Mouse (Mus musculus) midbrain, embryonic 14.5 days (tissue): ENCODE data around the gene Rxrg. TPM values are rescaled to one million over a fixed set of nuclear protein-coding genes. Genes with fewer than 3 reads are reported as not detected.

Experiments
- ATAC-seq: fragments of 200-750 bp; cut with Nextera tagmentation; 2 replicates; pipeline ENCODE4 v1.8.0; 2017; ENCODE audit warnings: moderate number of reproducible peaks, moderate library complexity; ENCODE audit not compliant: low FRiP score, low TSS enrichment
- DNase-seq: peaks from one replicate; pipeline ENCODE4 v3.0.0-alpha.2; 2015
- H3K27ac ChIP-seq: fragments of 300-500 bp; sonication (generic); replicated peaks from 2 replicates; pipeline ENCODE4 v1.5.1; 2014; ENCODE audit warnings: mild to moderate bottlenecking, low read depth, low read length, moderate library complexity
- H3K27me3 ChIP-seq: fragments of 300-500 bp; sonication (generic); 2 replicates; pipeline ENCODE4 v1.6.1; 2014; ENCODE audit warnings: low read length, control low read depth, mixed read lengths; ENCODE audit not compliant: control insufficient read depth, insufficient read depth
- H3K36me3 ChIP-seq: fragments of 300-500 bp; sonication (generic); 2 replicates; pipeline ENCODE4 v1.6.1; 2014; ENCODE audit warnings: low read length, control low read depth; ENCODE audit not compliant: control insufficient read depth, insufficient read depth
- H3K4me1 ChIP-seq: fragments of 300-500 bp; sonication (generic); 2 replicates; pipeline ENCODE4 v1.6.1; 2014; ENCODE audit warnings: mild to moderate bottlenecking, antibody characterized with exemption, low read length, control low read depth; ENCODE audit not compliant: control insufficient read depth, insufficient read depth
- H3K4me2 ChIP-seq: fragments of 300-500 bp; sonication (generic); 2 replicates; pipeline ENCODE4 v1.6.1; 2014; ENCODE audit warnings: mild to moderate bottlenecking, low read length, moderate library complexity
- H3K4me3 ChIP-seq: fragments of 300-500 bp; sonication (generic); replicated peaks from 2 replicates; pipeline ENCODE4 v1.5.1; 2014; ENCODE audit warnings: low read depth, low read length
- H3K9ac ChIP-seq: fragments of 300-500 bp; sonication (generic); replicated peaks from 2 replicates; pipeline ENCODE4 v1.6.1; 2014; ENCODE audit warnings: mild to moderate bottlenecking, low read length, moderate library complexity
- H3K9me3 ChIP-seq: fragments of 300-500 bp; sonication (generic); 2 replicates; pipeline ENCODE4 v1.6.1; 2016; ENCODE audit warnings: low read length, control low read depth, mixed read lengths; ENCODE audit not compliant: control insufficient read depth
- WGBS: fragments of 180-500 bp; shearing (Covaris S2); extraction: QIAGEN DNeasy Blood & Tissue Kit; methylation state at CpG from one replicate; pipeline ENCODE4 v1.1.7; 2014; 5-methylcytosine and 5-hydroxymethylcytosine counted together
- polyA plus RNA-seq: library from polyadenylated mRNA; unstranded; fragments of >200 nt; fragmentation: Nextera tagmentation; extraction: Ambion mirVana; gene quantifications from 2 replicates; pipeline ENCODE4 v1.2.1, GENCODE M21; 2014

Gene Rxrg
- polyA plus RNA-seq, 1 experiment from 2014 or later = 5.2 TPM

- Histone ChIP-seq H3K9me3 (no peaks in the 10 kb centered on the region), H3K9ac (no peak overlapping the region), H3K4me1 (0 out of 2 replicates have a peak, but pooled peaks cover 6% of the 10 kb centered on the region), H3K4me2 (no peak overlapping the region), H3K27ac (no peak overlapping the region), H3K27me3 (no peaks in the 10 kb centered on the region), H3K4me3 (no peak overlapping the region), H3K36me3 (no peaks in the 10 kb centered on the region)
- ATAC-seq (no peak), DNase-seq (no peak)
- 90% methylated on average over 16 of the region's 16 CpGs for WGBS
Measured at GRCm38 (mm10) chr1:167588747-167589558, 9.2 kb upstream of the Rxrg start.

GRCm38 (mm10) chr1:167592175-167592574 is 6.0 kb upstream of the Rxrg start:
- H3K4me3 ChIP-seq = no peak overlapping the region
- H3K9ac ChIP-seq = no peak overlapping the region
- H3K9me3 ChIP-seq = no peaks in the 10 kb centered on the region
- no peaks in the 10 kb centered on the region for H3K36me3 ChIP-seq
- H3K4me2 ChIP-seq = no peak overlapping the region
- no peaks in the 10 kb centered on the region for H3K4me1 ChIP-seq
- 78% methylated on average over 8 of the region's 8 CpGs for WGBS
- no peaks in the 10 kb centered on the region; the same call in 1 of the 2 replicates for H3K27me3 ChIP-seq
- no peak overlapping the region for H3K27ac ChIP-seq
- DNase-seq (no peak), ATAC-seq (no peak)

- Histone ChIP-seq H3K9me3 (no peaks in the 10 kb centered on the region), H3K27ac (no peak overlapping the region), H3K27me3 (peaks cover 10% of the 10 kb centered on the region), H3K4me3 (0 out of 2 replicates have a peak overlapping the region, but pooled peaks have one; percentile 1), H3K4me2 (peak overlapping the region; percentile 55), H3K9ac (no peak overlapping the region), H3K4me1 (peaks cover 4% of the 10 kb centered on the region; the same call in 1 of the 2 replicates), H3K36me3 (no peaks in the 10 kb centered on the region)
- no peak for DNase-seq
- WGBS = 10% methylated on average over 7 of the region's 7 CpGs
- no peak for ATAC-seq
Measured at GRCm38 (mm10) chr1:167599211-167599735, 1.1 kb downstream of the Rxrg start.

DNA sequence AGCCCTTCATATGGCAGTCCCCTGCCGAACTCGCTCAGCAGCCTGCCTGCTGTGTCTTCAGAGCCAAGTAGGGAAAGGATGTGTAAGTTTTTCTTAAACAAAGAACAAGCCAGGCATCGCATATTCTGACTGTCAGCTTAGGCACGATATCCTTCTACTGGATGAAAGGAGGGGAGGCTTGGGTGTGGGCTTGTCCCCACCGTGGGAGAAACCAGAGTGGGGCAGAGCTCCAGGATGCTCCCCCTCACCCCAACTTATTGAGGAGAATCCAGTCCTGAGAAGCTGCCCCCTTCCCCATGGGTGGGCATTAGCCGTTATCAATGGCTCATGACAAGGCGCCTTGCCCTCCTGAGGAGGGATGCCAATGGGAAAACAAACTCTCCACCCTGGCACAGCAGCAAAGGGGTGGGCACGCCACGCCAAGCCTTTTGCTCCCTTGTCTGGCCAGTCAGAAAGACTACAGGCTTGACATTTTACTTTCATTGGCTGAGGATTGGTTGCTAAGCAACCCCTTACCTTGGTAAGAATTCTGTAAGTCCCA is 10.1 kb downstream of the Rxrg start:
- Histone ChIP-seq H3K27me3 (no peaks in the 10 kb centered on the region), H3K4me1 (peaks cover 5% of the 10 kb centered on the region), H3K4me2 (peak overlapping the region; percentile 62), H3K36me3 (no peaks in the 10 kb centered on the region), H3K4me3 (peak overlapping the region; percentile 22), H3K9ac (peak overlapping the region; percentile 21; the same call in 1 of the 2 replicates), H3K9me3 (no peaks in the 10 kb centered on the region), H3K27ac (peak overlapping the region; percentile 66; the same call in 1 of the 2 replicates)
- WGBS = 2% methylated on average over 9 of the region's 9 CpGs
- DNase-seq = peak; percentile 88
- peak; percentile 84 for ATAC-seq

- no peak overlapping the region for H3K9ac ChIP-seq
- 83% methylated on average over 14 of the region's 14 CpGs for WGBS
- H3K27me3 ChIP-seq = no peaks in the 10 kb centered on the region
- H3K4me3 ChIP-seq = no peak overlapping the region
- H3K36me3 ChIP-seq = no peaks in the 10 kb centered on the region
- H3K27ac ChIP-seq = no peak overlapping the region
- ATAC-seq = no peak
- no peaks in the 10 kb centered on the region for H3K9me3 ChIP-seq
- H3K4me1 ChIP-seq = no peaks in the 10 kb centered on the region
- H3K4me2 ChIP-seq = no peak overlapping the region
- DNase-seq = no peak
Measured at GRCm38 (mm10) chr1:167617131-167617530, 18.9 kb downstream of the Rxrg start.

DNA sequence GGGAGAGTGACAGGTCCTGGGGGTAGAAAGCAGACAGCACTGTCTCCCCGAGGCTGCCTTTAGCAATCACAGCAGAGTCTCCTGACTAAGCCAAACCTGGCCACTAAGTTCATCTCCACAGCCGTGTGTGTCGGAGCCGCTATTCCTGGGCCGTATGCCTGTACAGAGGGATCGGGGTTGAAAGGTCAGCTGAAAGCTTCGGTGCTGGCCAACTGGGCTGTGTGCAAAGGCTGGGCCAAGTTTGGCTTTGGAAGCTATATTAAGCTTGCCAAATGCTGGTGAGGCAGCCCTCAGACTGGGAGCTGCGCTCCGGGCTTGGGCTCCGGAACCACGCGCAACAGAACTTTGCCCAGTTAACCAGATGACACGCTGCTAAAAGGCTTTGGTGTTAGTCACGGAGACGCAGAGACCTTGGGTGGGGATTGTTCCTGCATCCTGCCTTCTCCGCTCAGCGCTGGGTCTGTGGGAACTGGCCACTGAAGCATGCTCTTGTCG is 19.9 kb downstream of the Rxrg start:
- no peaks in the 10 kb centered on the region for H3K27me3 ChIP-seq
- H3K4me2 ChIP-seq = no peak overlapping the region
- DNase-seq (peak; percentile 26), ATAC-seq (no peak)
- no peak overlapping the region for H3K27ac ChIP-seq
- 75% methylated on average over 18 of the region's 18 CpGs for WGBS
- no peaks in the 10 kb centered on the region for H3K36me3 ChIP-seq
- H3K4me3 ChIP-seq = no peak overlapping the region
- H3K9me3 ChIP-seq = no peaks in the 10 kb centered on the region
- H3K9ac ChIP-seq = no peak overlapping the region
- no peaks in the 10 kb centered on the region for H3K4me1 ChIP-seq

- H3K4me1 ChIP-seq = no peaks in the 10 kb centered on the region
- ATAC-seq = no peak
- 63% methylated on average over 15 of the region's 15 CpGs for WGBS
Measured at GRCm38 (mm10) chr1:167620206-167620795, 22.1 kb downstream of the Rxrg start.

DNA sequence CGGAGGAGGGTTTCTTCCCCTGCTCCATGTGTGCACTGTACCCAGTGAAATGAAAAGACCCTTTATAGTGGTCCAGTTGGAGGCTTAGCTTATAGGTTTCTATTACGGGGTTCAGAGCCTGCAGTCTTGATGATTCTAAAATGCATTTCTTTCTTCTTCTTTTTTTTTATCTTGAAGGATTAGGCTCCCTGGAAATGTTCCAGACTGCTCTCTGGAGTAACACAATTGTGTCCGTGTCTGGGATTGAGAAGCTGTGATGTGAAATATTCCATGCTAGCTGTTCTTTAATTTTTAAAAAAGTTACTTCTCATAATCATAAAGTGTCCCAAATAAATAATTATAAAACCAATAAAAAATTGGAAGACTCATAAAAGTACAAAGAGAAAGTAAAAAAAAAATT is 26.9 kb downstream of the Rxrg start:
- 50% methylated on average over 3 of the region's 3 CpGs for WGBS
- no peak overlapping the region for H3K27ac ChIP-seq
- no peaks in the 10 kb centered on the region for H3K9me3 ChIP-seq
- H3K9ac ChIP-seq = no peak overlapping the region
- no peaks in the 10 kb centered on the region for H3K4me1 ChIP-seq
- no peak overlapping the region for H3K4me2 ChIP-seq
- no peaks in the 10 kb centered on the region for H3K36me3 ChIP-seq
- no peaks in the 10 kb centered on the region for H3K27me3 ChIP-seq
- DNase-seq (no peak), ATAC-seq (no peak)
- H3K4me3 ChIP-seq = no peak overlapping the region

More at GRCm38 (mm10) chr1:167620206-167620795, 22.1 kb downstream of the Rxrg start:
- no peak overlapping the region for H3K4me2 ChIP-seq
- DNase-seq = no peak
- H3K4me3 ChIP-seq = no peak overlapping the region
- H3K27me3 ChIP-seq = no peaks in the 10 kb centered on the region
- H3K9me3 ChIP-seq = no peaks in the 10 kb centered on the region
- H3K27ac ChIP-seq = no peak overlapping the region
- H3K36me3 ChIP-seq = no peaks in the 10 kb centered on the region
- H3K9ac ChIP-seq = no peak overlapping the region
